ENCODE assay signal across 20 mouse cellular contexts in genomic region chr7:74445148-74445547, GRCm38 (mm10).
DNase-seq lines count a peak whose midpoint lies in the region; TF ChIP-seq lines count a peak whose summit lies in the region.
"Had no signal": no experiment of that assay in that cellular context is flagged by ENCODE, and none has a peak within 500 bp of the region (broad histone marks: within the 10 kb centered on the region; RNA-seq: fewer than 3 reads in every experiment).

No protein-coding gene starts in this region.

- no peaks in the 10 kb centered on the region for H3K79me3 ChIP-seq in C2C12 (ENCODE audit: low read depth)

- TF ChIP-seq CTCF in C2C12 (IDR thresholded peaks at IDR 0.05; ENCODE audit: control insufficient read depth, insufficient read depth, insufficient read length) = no peak

- H3K36me3 ChIP-seq in C2C12 (ENCODE audit: control insufficient read depth, insufficient read depth) = no peaks in the 10 kb centered on the region
- H3K36me3 ChIP-seq in myocyte (ENCODE audit: control insufficient read depth, insufficient read depth) = no peaks in the 10 kb centered on the region
- H3K36me3 ChIP-seq: embryonic facial prominence, embryonic 13.5 days; embryonic facial prominence, embryonic 15.5 days; forebrain, embryonic 10.5 days; forebrain, embryonic 12.5 days had no signal

- no peak overlapping the region for H3K4me3 ChIP-seq in C2C12 (ENCODE audit: insufficient read depth, poor library complexity, severe bottlenecking)
- H3K4me3 ChIP-seq in myocyte = no peak overlapping the region
- H3K4me3 ChIP-seq: embryonic facial prominence, embryonic 13.5 days; embryonic facial prominence, embryonic 15.5 days; erythroblast, embryonic 14.5 days; forebrain, embryonic 10.5 days; forebrain, embryonic 12.5 days had no signal

- peak; percentile 18 for DNase-seq in 3T3-L1 (ENCODE audit: low read depth, low spot score)
- DNase-seq in testis, postnatal 14 days (ENCODE audit: low spot score) = no peak
- DNase-seq in thymus, adult 18-20 months = no peak
- DNase-seq: adrenal gland, adult 2 months; adrenal gland, postnatal 10 days; adrenal gland, postnatal 25 days; B cell, adult 2 months; cerebellum, adult 11 months; cerebellum, adult 2 months; cerebellum, adult 9-10 months; cerebellum, postnatal 10 days; cerebellum, postnatal 25 days; embryo, embryonic 11 days had no signal

- no peaks in the 10 kb centered on the region for H3K27me3 ChIP-seq in C2C12 (ENCODE audit: control insufficient read depth, insufficient read depth, insufficient read length)
- no peaks in the 10 kb centered on the region for H3K27me3 ChIP-seq in myocyte (ENCODE audit: control insufficient read depth, insufficient read depth, insufficient read length)
- H3K27me3 ChIP-seq: embryonic facial prominence, embryonic 13.5 days; embryonic facial prominence, embryonic 15.5 days; forebrain, embryonic 12.5 days had no signal

- H3K79me2 ChIP-seq in C2C12 (ENCODE audit: control insufficient read depth, insufficient read depth) = no peaks in the 10 kb centered on the region
- peaks cover 9% of the 10 kb centered on the region for H3K79me2 ChIP-seq in myocyte (ENCODE audit: control insufficient read depth, insufficient read depth)

- TF ChIP-seq POLR2A in myocyte (IDR thresholded peaks at IDR 0.05; ENCODE audit: insufficient read length, low read depth) = no peak

- H3ac ChIP-seq in C2C12 (ENCODE audit: control insufficient read depth, insufficient read length, low read depth) = no peak overlapping the region
- H3ac ChIP-seq in myocyte (ENCODE audit: control insufficient read depth, insufficient read length) = no peak overlapping the region

- H3K4me2 ChIP-seq in myocyte (ENCODE audit: low read depth) = peak overlapping the region; percentile 57
- H3K4me2 ChIP-seq: embryonic facial prominence, embryonic 13.5 days; embryonic facial prominence, embryonic 15.5 days; forebrain, embryonic 12.5 days had no signal

TF ChIP-seq in C2C12, 6 proteins besides CTCF, POLR2A, EP300 and RAD21:
- TF ChIP-seq MYOG (IDR thresholded peaks at IDR 0.05; ENCODE audit: control insufficient read depth, extremely low read depth, insufficient read length) (no peak), USF1 (IDR thresholded peaks at IDR 0.05; ENCODE audit: low read depth) (peak; percentile 38), MAX (IDR thresholded peaks at IDR 0.05) (peak; percentile 27), CEBPB (IDR thresholded peaks at IDR 0.05; ENCODE audit: low read depth) (no peak), FOSL1 (IDR thresholded peaks at IDR 0.05; ENCODE audit: insufficient read depth, low read length, poor library complexity, severe bottlenecking) (no peak), MYOD1 (IDR thresholded peaks at IDR 0.05; ENCODE audit: control insufficient read depth, insufficient read length, low read depth) (peak; percentile 94)
TF ChIP-seq in C2C12: peak in this region for 3.

TF ChIP-seq in myocyte, 11 proteins besides CTCF, POLR2A, EP300 and RAD21:
- TF ChIP-seq REST (IDR thresholded peaks at IDR 0.05; ENCODE audit: insufficient read depth, insufficient read length) (no peak), TCF12 (IDR thresholded peaks at IDR 0.05; ENCODE audit: insufficient read depth, poor library complexity, severe bottlenecking) (peak; percentile 55), TCF3 (IDR thresholded peaks at IDR 0.05; ENCODE audit: insufficient read length, low read depth) (peak; percentile 78), USF1 (IDR thresholded peaks at IDR 0.05; ENCODE audit: low read depth) (no peak), SRF (IDR thresholded peaks at IDR 0.05; ENCODE audit: control insufficient read depth, insufficient read length, low read depth) (no peak), E2F4 (IDR thresholded peaks at IDR 0.05; ENCODE audit: insufficient read depth) (no peak), CEBPB (IDR thresholded peaks at IDR 0.05; ENCODE audit: insufficient read depth, poor library complexity, severe bottlenecking) (no peak), MYOG (IDR thresholded peaks at IDR 0.05; ENCODE audit: control insufficient read depth in 1 of 3, insufficient read depth in 1 of 3, insufficient read length in 2 of 3, low read depth in 2 of 3) (peak; percentile 38 to 86 (median 68)), MYOD1 (IDR thresholded peaks at IDR 0.05; ENCODE audit: control insufficient read depth in 1 of 3, insufficient read length in 2 of 3, low read depth in 2 of 3) (peak; percentile 90 to 98 (median 96)), MAX (IDR thresholded peaks at IDR 0.05; ENCODE audit: low read depth) (no peak), POLR2AphosphoS2 (IDR thresholded peaks at IDR 0.05; ENCODE audit: insufficient read length, low read depth) (no peak)
TF ChIP-seq in myocyte: peak in this region for 4.
